Mouse (Mus musculus) naive thymus-derived CD4-positive, alpha-beta T cell, adult 2 months (primary cell): Measurements from ENCODE around the gene Arpc1a.

Source experiments
- DNase-seq: peaks from one replicate; pipeline ENCODE4 v3.0.0-alpha.2; 2011; ENCODE audit warnings: low read depth

Gene Arpc1a

GRCm38 (mm10) chr5:145140611-145141010, 57.0 kb downstream of the Arpc1a start:
- DNase-seq = no peak

GRCm38 (mm10) chr5:145147748-145148147, 64.1 kb downstream of the Arpc1a start:
- no peak for DNase-seq

GRCm38 (mm10) chr5:145149294-145149693, 65.7 kb downstream of the Arpc1a start:
- DNase-seq = no peak

- no peak for DNase-seq
Measured at GRCm38 (mm10) chr5:145152690-145153089, 69.1 kb downstream of the Arpc1a start.
